Mouse (Mus musculus): ENCODE measurements at regions not wholly inside any gene's neighbourhood (a gene's known extent, or its start where the extent isn't known, plus 50 kb on each side); places are given as distances from the start of the nearest gene placed in this dataset.

DNA sequence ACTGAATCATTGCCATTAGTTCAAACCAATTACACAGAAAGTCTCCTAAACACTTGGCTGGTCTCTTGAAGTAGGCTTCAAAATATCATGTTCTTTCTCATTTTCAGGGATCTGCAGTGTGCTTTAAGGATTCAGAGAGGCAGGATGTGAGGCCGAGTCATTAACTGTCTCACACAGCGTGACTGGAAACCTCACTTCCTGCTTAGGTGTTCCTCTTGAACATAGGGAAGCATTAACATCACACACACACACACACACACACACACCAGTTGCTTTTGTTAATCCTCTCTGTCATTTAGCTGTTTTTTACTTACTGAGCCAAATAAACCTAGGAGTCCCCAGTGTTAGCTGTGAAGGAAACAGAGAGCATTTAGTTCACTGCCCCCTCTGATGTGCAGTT lies 131.2 kb upstream of the Tent5a start:
- no peaks in the 10 kb centered on the region for H3K36me3 ChIP-seq (ENCODE audit: control insufficient read depth, insufficient read depth, low read length)
- 60% methylated on average over 2 of the region's 2 CpGs for WGBS
- intact Hi-C loops (cut with DNase I), result loop anchor here (10.0 kb wide), 1 partner anchor 114 kb away; no protein-coding TSS in a partner anchor
- no peak overlapping the region for H3K27ac ChIP-seq
- no peak overlapping the region for H3K9ac ChIP-seq (ENCODE audit: low read depth, low read length)
- H3K4me3 ChIP-seq, result no peak overlapping the region
- H3K79me2 ChIP-seq (replicated peaks; ENCODE audit: control insufficient read depth, insufficient read depth, low read length), result no peaks in the 10 kb centered on the region
- no peaks in the 10 kb centered on the region for H3K27me3 ChIP-seq (ENCODE audit: control insufficient read depth, insufficient read depth, low read length)
- no peak for DNase-seq
- H3K4me1 ChIP-seq (ENCODE audit: control insufficient read depth, insufficient read depth, low read length), result no peaks in the 10 kb centered on the region; the same call in 1 of the 2 replicates
- TF ChIP-seq EP300 (IDR thresholded peaks at IDR 0.05; ENCODE audit: insufficient read depth, low read depth, low read length) (no peak), CTCF (IDR thresholded peaks at IDR 0.05) (no peak), POLR2A (IDR thresholded peaks at IDR 0.05; ENCODE audit: insufficient read depth, low read depth, low read length) (no peak)

DNA sequence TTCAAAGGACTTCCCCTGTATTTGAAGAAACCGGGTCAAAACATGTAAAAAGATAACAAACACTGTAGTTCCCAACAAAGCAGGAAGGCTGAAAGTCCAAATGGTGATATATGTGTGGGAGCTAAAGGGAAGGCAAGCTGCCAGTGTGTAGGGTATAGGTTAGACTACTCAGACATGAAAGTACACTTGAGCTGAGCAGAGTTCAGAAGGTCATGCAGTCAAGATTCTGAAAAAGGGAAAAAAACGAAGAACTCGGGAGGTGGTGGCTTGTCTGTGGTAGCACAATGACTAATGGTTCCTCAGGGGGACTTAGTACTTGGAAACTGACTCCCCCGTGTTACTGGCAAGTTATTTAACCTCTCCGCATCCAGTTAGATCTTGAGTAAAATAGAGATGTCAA lies 130.3 kb upstream of the Tent5a start:
- WGBS, result 56% methylated on average over 5 of the region's 5 CpGs
- Histone ChIP-seq H3K9ac (ENCODE audit: low read depth, low read length) (no peak overlapping the region), H3K4me1 (ENCODE audit: control insufficient read depth, insufficient read depth, low read length) (no peaks in the 10 kb centered on the region; the same call in 1 of the 2 replicates), H3K79me2 (replicated peaks; ENCODE audit: control insufficient read depth, insufficient read depth, low read length) (no peaks in the 10 kb centered on the region), H3K27me3 (ENCODE audit: control insufficient read depth, insufficient read depth, low read length) (no peaks in the 10 kb centered on the region), H3K27ac (no peak overlapping the region), H3K4me3 (no peak overlapping the region), H3K36me3 (ENCODE audit: control insufficient read depth, insufficient read depth, low read length) (no peaks in the 10 kb centered on the region)
- TF ChIP-seq EP300 (IDR thresholded peaks at IDR 0.05; ENCODE audit: insufficient read depth, low read depth, low read length), result no peak
- no peak for TF ChIP-seq POLR2A (IDR thresholded peaks at IDR 0.05; ENCODE audit: insufficient read depth, low read depth, low read length)
- no peak for TF ChIP-seq CTCF (IDR thresholded peaks at IDR 0.05)
- intact Hi-C loops (cut with DNase I), result loop anchor here (10.0 kb wide), 1 partner anchor 113 kb away; no protein-coding TSS in a partner anchor
- DNase-seq, result no peak

DNA sequence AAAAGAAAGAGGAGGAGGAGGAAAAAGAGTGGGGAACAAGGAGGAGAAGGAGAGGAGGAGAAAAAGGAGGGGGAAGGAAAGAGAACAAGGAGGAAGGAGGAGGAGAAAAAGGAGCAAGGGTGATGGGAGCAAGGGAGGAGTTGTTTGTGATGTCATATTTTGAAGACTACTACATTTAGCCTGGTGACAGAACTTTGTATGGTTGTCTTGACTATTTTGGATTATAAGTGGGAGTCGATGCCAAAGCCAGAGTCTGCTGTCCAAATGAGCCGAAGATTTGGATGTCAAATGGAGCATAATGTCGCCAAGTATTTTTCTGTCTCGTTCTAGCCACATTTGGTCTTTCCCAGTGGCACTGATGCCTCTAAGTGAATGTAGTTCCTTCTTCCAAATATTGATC lies 128.2 kb upstream of the Tent5a start:
- Histone ChIP-seq H3K4me1 (ENCODE audit: control insufficient read depth, insufficient read depth, low read length) (no peaks in the 10 kb centered on the region; the same call in 1 of the 2 replicates), H3K27ac (no peak overlapping the region), H3K36me3 (ENCODE audit: control insufficient read depth, insufficient read depth, low read length) (no peaks in the 10 kb centered on the region), H3K27me3 (ENCODE audit: control insufficient read depth, insufficient read depth, low read length) (no peaks in the 10 kb centered on the region), H3K9ac (ENCODE audit: low read depth, low read length) (no peak overlapping the region), H3K4me3 (no peak overlapping the region), H3K79me2 (replicated peaks; ENCODE audit: control insufficient read depth, insufficient read depth, low read length) (no peaks in the 10 kb centered on the region)
- no peak for TF ChIP-seq CTCF (IDR thresholded peaks at IDR 0.05)
- TF ChIP-seq POLR2A (IDR thresholded peaks at IDR 0.05; ENCODE audit: insufficient read depth, low read depth, low read length), result no peak
- TF ChIP-seq EP300 (IDR thresholded peaks at IDR 0.05; ENCODE audit: insufficient read depth, low read depth, low read length), result no peak
- 57% methylated on average over 4 of the region's 4 CpGs for WGBS
- DNase-seq, result no peak
- intact Hi-C loops (cut with DNase I), result loop anchor here (10.0 kb wide), 1 partner anchor 111 kb away; no protein-coding TSS in a partner anchor

DNA sequence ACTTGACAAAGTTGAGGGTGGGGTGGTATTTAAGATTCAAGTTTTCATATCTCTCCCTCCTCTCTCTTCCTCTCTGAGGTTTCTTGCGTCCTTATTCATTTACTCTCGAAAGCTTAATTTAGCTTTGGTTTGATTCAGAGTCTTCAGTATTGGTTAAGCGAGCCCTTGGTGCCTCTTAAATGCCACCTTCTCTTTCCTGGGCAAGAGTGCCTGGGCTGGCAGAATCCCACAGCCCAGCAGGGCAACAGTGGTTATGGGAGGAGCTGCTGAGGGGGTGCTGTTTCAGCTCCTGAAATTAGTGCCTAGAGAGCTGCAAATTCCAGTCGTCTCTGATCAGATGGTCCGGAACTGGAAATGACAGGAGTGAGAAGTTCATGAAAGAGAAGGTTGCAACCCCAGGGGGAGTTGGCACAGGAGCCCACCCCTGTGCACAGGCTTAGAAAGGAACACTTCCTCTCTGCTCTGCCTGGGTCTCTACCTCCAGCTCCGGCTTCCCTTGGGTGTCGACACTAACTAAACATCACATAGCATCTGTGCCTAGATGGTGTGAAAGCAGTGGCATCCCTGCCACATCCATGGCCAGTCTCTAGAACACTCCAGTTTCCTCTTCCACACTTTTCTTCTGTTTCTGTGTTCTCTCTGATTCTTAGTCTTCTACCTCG lies 125.2 kb upstream of the Tent5a start:
- TF ChIP-seq EP300 (IDR thresholded peaks at IDR 0.05; ENCODE audit: insufficient read depth, low read depth, low read length), result no peak
- no peak for TF ChIP-seq CTCF (IDR thresholded peaks at IDR 0.05)
- TF ChIP-seq POLR2A (IDR thresholded peaks at IDR 0.05; ENCODE audit: insufficient read depth, low read depth, low read length), result no peak
- intact Hi-C loops (cut with DNase I), result loop anchor here (10.0 kb wide), 1 partner anchor 108 kb away; no protein-coding TSS in a partner anchor
- no peaks in the 10 kb centered on the region; the same call in 1 of the 2 replicates for H3K4me1 ChIP-seq (ENCODE audit: control insufficient read depth, insufficient read depth, low read length)
- DNase-seq, result no peak
- H3K4me3 ChIP-seq, result no peak overlapping the region
- no peaks in the 10 kb centered on the region for H3K79me2 ChIP-seq (replicated peaks; ENCODE audit: control insufficient read depth, insufficient read depth, low read length)
- H3K27me3 ChIP-seq (ENCODE audit: control insufficient read depth, insufficient read depth, low read length), result no peaks in the 10 kb centered on the region
- H3K36me3 ChIP-seq (ENCODE audit: control insufficient read depth, insufficient read depth, low read length), result no peaks in the 10 kb centered on the region
- WGBS, result 65% methylated on average over 8 of the region's 8 CpGs
- no peak overlapping the region for H3K27ac ChIP-seq
- H3K9ac ChIP-seq (ENCODE audit: low read depth, low read length), result no peak overlapping the region

DNA sequence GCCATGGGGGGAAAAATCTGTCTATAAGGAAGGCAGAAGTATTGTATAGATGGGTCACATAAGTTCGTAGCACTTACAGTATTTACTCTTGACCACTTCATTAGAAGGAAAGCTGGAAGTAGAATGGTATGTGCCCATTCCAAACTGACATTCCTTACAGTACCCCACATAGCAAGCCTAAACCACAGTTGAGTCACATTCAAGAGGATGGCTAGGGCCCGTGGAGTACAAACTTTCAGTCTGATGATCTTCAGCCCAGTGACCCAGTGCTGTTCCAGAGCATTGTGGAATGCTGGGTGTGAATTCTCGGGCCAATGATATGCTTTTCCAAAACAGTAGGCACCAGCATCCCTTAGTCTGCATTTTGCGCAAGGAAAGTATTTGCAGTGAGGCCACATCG lies 124.2 kb upstream of the Tent5a start:
- intact Hi-C loops (cut with DNase I), result loop anchor here (10.0 kb wide), 1 partner anchor 107 kb away; no protein-coding TSS in a partner anchor
- Histone ChIP-seq H3K27ac (no peak overlapping the region), H3K4me3 (no peak overlapping the region), H3K36me3 (ENCODE audit: control insufficient read depth, insufficient read depth, low read length) (no peaks in the 10 kb centered on the region), H3K79me2 (replicated peaks; ENCODE audit: control insufficient read depth, insufficient read depth, low read length) (no peaks in the 10 kb centered on the region), H3K4me1 (ENCODE audit: control insufficient read depth, insufficient read depth, low read length) (no peaks in the 10 kb centered on the region; the same call in 1 of the 2 replicates), H3K27me3 (ENCODE audit: control insufficient read depth, insufficient read depth, low read length) (no peaks in the 10 kb centered on the region), H3K9ac (ENCODE audit: low read depth, low read length) (no peak overlapping the region)
- DNase-seq, result no peak
- WGBS, result 83% methylated on average over 5 of the region's 5 CpGs
- TF ChIP-seq EP300 (IDR thresholded peaks at IDR 0.05; ENCODE audit: insufficient read depth, low read depth, low read length) (no peak), CTCF (IDR thresholded peaks at IDR 0.05) (no peak), POLR2A (IDR thresholded peaks at IDR 0.05; ENCODE audit: insufficient read depth, low read depth, low read length) (no peak)

DNA sequence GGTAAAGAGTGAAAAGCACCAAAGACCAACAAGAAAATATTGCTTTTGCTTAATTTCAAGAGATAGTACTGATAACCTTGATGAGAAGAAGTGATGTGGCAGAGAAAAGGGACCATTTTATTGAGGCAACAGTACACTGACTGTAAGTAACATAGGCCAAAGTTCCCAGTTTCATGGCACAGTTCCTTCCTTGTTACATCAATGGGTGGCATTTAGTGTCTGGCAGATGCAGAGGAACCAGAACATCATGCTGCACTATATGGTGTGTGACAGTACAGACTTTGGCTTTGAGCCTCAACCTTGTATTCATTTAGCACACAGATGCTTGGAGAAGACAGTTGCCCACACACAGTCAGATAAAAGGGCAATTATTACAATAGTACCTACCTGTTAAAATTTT lies 123.7 kb upstream of the Tent5a start:
- no peaks in the 10 kb centered on the region for H3K36me3 ChIP-seq (ENCODE audit: control insufficient read depth, insufficient read depth, low read length)
- H3K79me2 ChIP-seq (replicated peaks; ENCODE audit: control insufficient read depth, insufficient read depth, low read length), result no peaks in the 10 kb centered on the region
- intact Hi-C loops (cut with DNase I), result loop anchor here (10.0 kb wide), 1 partner anchor 106 kb away; no protein-coding TSS in a partner anchor
- no peaks in the 10 kb centered on the region for H3K27me3 ChIP-seq (ENCODE audit: control insufficient read depth, insufficient read depth, low read length)
- no peak overlapping the region for H3K9ac ChIP-seq (ENCODE audit: low read depth, low read length)
- no peak overlapping the region for H3K27ac ChIP-seq
- no peak overlapping the region for H3K4me3 ChIP-seq
- TF ChIP-seq EP300 (IDR thresholded peaks at IDR 0.05; ENCODE audit: insufficient read depth, low read depth, low read length), result no peak
- TF ChIP-seq POLR2A (IDR thresholded peaks at IDR 0.05; ENCODE audit: insufficient read depth, low read depth, low read length), result no peak
- no peak for TF ChIP-seq CTCF (IDR thresholded peaks at IDR 0.05)
- no peaks in the 10 kb centered on the region; the same call in 1 of the 2 replicates for H3K4me1 ChIP-seq (ENCODE audit: control insufficient read depth, insufficient read depth, low read length)
- DNase-seq, result no peak

Measured in heart, adult 2 months (tissue).